Mouse (Mus musculus): Measurements from ENCODE around the gene Twsg1.
A peak's percentile ranks its signal among the peaks of the same experiment; 100 is the strongest.

Twsg1 gene

DNA sequence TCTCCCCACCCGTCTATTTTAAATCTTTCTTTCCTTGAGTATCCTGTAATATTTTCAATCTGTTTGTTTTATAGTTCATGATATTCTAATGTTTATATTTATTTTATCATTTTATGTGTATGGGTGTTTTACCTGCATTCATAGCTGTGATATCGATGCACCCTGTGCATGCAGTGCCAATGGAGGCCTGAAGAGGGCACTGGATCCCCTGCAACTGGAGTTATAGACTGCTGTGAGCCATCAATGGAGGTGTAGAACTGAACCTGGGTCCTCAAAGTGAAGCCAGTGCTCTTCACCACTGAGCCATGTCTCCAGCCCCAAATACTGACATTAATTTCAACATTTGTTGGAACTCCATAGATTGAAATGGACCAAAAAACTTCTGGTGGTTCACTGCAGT lies 17.3 kb downstream of the Twsg1 start:
- DNase-seq (ENCODE audit: low read depth, low spot score) = no peak

DNA sequence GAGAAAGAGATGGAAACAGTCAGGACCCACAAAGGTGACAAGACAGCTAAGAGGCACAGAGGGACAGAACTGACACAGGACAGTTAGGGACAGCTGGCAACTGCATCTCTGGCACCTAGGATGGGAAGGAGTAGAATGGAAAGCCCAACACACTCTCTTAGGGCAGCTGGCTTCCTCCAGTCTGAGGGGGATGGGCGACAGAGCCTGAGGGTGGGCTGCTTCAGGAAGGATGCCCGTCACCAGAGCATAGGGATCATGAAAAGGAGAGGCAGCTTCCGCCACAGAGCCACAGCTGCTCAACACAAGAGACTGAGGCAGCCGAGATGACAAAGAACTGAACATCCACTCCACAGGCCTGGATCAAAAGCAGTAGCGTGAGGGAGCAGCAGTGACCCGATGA lies 19.5 kb downstream of the Twsg1 start:
- DNase-seq (ENCODE audit: low read depth, low spot score) = no peak

DNA sequence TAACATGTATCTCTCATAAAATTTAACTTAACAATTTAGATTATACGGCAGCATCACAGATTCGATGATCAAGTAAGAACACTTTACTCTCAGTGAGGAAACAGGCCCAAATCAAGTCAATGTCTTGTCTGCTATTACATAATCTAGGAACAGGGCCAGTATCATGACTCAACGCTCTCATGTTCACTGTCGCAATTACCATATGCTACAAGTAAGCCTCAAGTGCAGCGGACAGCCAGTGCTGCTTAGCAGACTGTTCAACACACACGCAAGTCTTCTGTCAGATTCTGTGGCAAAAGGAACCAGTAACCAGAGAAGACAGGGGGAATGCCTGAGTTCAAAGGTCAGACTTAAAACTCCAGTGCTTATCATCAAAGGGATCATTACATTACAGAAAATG lies 20.1 kb downstream of the Twsg1 start:
- DNase-seq (ENCODE audit: low read depth, low spot score) = peak; percentile 92

DNA sequence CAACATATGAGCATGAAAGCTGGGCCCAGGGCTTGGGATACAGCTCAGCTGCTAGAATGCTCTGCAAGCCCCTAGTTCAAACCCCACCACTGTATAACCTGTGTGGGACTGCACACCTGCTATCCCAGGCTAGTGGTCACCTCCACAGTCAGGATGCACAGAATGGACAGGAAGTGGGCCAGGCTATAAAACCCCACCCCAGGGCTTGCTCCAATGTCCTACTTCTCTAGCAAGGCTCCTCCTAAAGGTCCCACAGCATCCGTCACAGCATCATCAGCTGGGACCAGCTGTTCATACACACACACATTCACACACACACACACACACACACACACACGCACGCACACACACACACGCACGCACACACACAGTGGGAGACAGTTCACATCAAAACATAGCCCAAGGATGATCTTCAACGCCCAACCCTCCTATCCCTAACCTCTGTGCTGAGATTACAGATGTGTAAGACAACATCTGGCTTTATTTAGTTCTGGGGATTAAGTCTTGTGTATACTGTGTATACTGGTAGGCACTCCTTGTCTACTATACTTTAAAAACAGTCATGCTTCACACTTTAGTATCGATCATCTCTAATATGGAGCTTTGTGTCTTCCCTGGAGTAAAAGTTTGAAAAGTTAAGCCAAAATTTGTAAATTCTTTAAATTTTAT lies 20.7 kb downstream of the Twsg1 start:
- DNase-seq (ENCODE audit: low read depth, low spot score) = no peak

DNA sequence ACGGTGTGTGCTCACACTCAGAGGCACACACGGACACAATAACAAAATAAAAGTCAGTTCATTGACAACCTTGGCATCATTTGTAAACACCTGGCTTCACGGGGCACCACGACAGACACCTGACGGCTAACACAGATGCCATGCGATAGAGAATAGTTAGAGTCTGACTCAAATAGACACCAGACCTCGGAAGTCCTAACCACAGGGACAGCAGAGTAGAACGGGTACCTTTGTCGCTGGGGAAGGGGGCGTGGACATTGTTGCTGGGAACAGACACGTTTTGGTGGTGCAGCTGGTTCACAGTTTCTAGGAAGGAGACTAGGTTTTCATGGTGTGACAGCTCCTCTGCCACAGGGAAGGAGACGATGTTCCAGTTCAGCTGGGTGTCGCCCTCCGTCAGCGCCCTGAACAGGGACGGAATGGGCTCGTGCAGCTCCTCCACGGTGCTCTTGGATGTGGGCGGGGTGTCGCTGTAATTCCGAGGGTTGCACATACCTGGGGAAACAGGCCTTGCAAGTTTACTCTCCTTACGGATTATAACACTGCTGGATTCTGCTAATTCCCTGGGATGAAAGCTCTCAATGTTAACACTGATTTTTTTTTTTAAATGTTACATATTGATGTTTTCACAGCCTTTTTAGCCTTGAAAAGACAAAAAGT lies 21.6 kb downstream of the Twsg1 start:
- DNase-seq (ENCODE audit: low read depth, low spot score) = no peak

DNA sequence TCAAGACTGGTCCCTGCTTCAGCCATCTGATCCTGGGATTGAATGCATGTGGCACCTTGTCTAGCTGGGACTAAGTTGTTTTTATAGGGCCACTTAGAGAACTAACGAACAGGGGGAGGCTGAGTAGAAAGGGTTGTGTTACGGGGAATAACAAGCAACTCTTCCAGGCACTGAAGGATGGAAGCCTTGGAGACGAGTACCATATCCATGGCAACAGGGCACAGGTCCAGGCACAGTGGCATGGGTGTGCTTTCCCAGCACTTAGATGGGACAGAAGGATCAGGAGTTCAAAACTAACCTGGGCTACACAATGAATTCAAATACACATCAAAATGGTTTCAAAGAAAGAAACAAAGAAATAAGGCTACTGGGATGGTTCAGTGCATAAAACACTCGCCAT lies 23.9 kb downstream of the Twsg1 start:
- no peak for DNase-seq (ENCODE audit: low read depth, low spot score)

DNA sequence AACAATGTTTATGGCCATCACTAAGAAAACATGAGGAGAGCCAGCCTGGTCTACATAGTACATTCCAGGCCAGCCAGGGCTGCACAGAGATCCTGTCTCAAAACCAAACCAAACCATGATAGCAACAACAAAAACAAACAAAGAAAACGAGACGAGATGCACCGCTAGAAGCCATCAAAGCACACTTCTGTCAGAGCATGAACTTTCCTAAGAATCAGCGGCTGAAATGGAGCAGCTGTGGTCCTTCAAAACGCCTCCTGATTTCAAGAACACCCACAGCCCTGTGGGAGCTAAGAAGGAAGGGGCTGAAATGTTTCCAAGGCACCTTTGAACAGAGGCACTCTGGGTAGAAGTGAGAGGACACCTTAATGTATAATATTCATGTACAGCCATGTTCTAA lies 26.8 kb downstream of the Twsg1 start:
- no peak for DNase-seq (ENCODE audit: low read depth, low spot score)

DNA sequence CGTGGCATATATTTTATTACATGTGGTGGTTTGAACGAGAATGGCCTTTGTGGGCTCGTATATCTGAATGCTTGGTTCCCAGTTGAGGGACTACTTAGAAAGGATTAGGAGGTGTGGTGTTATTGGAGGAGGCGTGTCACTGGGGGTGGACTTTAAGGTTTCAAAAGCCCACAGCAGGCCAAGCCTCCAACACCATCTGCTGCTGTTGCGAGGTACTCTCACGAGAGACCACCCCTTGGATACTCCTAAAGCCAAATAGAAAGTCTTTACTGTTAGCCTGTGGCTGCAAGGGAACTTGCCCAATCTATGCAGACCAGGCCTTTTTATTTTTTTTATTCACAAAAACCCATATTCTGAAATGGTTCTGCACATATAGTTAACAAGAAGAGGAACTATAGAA lies 29.1 kb downstream of the Twsg1 start:
- no peak for DNase-seq (ENCODE audit: low read depth, low spot score)

DNA sequence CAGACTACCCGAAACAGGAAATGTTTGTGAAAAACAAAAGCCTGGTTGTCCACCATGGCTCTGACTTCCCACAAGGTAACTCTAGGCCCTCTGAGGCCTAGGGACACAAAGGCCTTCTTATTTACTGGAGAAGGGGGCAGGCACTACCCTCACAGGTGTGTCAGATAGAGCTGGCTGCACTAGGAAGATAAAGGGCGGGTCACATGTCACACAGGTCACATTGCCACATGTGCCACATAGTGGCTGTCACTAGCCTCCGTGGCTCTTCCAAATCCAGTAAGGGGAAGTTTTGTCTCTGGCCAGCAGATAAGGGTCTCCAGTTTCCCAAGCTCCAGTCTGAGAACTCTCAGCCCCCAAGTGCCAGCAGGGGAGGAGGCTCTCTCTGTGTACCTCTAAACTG lies 31.8 kb downstream of the Twsg1 start:
- no peak for DNase-seq (ENCODE audit: low read depth, low spot score)

DNA sequence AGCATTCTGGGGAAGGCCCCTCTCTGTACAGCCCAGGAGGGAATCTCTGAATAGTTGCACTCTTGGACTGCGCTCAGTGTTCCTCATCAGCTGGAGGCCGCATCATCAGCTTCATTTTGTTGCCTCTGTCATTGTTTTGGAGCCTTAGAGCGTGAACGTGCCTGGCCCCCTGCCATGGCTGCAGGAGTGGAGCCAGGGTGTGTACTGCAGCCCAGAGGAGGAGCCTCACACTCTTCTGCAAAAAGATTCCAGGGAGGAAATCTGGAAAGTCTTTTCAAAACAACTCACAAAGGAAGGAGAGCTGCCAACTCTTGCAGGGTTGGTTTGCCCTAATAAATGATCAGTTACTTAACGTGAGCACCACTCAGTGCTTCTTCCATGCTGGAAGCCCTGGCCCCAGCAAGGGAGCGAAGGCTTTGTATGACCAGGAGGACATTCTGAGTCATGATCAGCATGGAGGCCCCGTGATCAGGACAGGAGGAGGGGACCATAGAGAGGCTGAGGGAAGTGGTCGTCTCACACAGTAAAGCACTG lies 34.8 kb downstream of the Twsg1 start:
- peak; percentile 89 for DNase-seq (ENCODE audit: low read depth, low spot score)

DNA sequence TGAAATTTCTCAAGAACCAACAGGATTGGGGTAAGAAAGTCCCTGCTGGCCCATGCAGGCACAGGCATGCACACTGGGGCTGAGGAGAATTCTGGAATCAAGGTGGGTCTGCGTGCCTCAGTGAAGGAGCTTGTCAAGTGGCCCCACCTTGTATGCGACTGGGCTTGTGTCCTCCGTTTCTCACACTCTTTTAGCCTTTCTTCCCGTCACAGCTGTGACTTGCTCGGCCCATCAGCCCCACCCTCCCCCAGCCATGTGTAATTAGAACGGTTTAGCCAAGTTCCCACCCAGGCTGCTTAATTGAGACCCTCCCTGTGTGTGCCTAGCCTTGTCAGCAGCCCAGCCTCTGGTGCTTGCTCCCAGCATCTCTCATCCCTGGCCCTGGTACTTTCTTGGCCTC lies 36.9 kb downstream of the Twsg1 start:
- DNase-seq (ENCODE audit: low read depth, low spot score) = no peak

DNA sequence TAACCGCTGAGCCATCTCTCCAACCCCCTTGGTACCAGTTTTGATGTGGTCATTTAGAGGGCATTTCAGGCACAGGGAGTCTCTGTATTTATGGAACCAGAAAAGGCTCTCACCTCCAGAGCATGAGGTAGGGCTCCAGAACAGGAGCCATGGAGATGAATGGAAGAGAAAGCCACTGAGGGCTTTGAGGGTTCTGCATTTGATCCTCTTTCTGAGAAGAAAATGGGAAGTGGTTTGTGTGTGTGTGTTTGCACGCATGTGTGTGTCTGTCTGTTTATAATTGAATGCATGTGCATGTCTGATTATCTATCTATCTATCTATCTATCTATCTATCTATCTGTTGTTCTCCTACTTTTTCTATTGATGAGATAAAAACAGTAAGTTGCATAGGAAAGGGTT lies 38.8 kb downstream of the Twsg1 start:
- no peak for DNase-seq (ENCODE audit: low read depth, low spot score)

DNA sequence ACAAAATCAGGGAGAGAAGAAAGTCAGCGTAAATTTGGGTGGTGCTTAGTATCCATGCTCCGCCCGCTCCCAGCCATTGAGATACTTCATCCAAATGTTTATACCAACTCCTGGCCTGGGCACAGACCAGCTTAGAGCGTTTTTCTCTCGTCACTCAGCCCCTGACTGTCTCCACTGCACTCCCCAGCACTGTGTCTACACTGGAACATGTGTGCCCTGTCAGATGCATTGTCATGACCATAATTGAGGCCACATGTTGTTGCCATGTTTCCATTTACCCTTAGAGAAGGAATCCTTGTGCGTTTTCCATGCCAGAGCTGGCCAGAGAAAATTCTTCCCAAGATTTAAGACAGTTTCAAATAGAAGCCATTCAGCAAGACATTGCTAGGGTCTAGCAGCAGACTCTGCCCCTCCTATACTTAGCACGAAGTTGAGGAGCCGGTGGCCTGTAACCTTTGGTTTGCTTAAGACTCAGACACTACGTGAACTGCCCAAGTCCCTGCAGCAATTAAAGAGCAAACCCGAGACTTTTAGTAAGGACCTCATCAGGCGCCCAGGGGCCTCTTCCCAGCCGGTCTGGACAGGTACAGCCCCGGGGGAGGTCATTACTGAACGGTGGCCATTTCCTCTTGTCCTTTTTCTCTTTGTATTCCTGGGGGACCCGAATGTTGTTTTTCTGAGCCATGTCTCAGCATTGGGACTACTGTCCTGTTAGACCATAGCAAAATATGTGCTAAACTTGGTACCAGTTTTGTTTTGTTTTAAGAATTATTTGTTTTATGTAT lies 39.5 kb downstream of the Twsg1 start:
- no peak for DNase-seq (ENCODE audit: low read depth, low spot score)

DNA sequence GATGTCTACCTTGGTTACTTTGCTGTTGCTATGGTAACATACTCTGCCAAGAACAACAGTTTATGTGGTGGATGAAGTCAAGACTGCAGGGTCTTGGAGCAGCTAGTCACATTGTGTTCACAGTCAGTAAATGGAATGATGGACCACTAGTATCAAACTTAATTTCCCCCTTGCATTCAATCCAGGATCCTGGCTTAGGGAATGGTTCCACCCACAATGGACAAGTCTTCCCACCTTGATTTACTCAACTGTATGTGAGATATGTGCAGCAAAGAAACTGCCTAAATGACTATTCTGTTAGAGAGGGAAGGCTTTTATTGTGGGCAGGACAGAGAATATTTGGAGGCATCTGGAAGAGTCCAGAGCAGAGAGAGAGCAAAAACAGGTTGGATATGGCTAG lies 42.8 kb downstream of the Twsg1 start:
- DNase-seq (ENCODE audit: low read depth, low spot score) = no peak

DNA sequence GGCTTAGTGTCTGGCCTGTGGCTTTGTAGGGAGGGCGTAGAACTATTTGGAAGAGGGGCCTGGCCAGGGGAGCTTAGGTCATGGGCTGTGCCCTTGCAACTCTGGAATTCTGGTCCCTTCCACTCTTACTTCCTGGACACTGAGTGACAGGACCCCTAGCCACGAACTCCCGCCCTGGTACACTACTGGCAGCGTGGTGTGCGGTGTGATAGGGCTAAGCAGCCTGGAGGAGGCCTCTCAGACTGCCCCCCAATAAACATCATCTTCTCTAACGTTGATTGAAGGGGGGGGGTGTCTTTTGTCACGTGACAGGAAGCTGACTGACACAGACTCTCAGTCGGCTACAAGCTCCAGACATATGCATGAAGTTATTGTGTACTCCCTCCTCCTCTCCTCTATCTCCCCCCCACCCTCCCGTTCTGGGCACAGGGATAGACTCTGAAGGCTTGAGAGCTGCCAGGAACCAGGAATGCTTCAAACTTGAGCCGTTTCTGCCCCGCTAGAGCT lies 44.1 kb downstream of the Twsg1 start:
- DNase-seq (ENCODE audit: low read depth, low spot score) = no peak

DNA sequence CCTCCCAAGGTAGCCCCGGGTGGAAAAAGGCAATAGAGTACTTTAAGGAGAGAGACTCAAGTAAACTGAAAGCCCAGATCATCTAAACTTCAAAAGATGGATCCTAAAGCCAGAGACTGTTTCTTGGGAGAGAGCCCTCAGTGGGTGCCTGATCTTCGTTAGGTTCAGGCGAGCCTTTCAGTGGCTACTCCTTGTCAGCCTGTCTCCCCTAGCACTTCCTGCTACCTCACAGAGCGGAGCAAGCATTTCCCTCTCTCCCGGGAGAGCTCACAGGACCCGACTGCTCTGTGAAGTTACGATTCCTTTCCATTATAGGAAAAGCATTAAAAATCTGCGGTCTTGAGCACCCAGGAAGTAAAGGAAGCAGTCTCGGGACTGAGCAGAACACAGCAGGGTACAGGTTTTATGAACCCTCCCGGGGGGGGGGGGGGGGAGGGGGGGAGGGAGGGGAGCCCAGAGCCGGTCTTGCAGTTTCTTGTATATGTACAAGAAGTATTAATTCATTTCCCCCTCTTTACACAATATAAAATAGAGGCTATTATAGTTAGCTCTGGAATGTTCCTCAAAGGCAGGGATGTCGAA lies 44.6 kb downstream of the Twsg1 start:
- DNase-seq (ENCODE audit: low read depth, low spot score) = no peak

DNA sequence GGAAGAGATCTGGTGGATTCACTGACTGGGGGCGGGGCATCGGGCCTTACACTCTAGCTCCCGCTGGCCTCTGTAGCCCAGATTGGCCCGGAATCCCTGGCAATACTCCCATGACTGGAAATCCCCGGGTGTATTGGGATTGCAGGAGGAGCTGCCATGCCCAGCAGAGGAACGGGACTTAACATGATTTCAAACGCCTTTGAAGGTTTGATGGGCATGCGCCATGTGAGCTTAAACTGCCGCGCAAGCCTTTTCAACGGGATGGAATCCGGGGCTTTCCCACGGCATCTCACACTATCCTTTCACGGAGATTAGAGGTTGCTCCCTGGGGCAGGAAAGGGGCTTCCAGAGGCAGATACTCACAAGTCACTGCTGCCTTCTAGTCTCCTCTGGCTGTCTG lies 45.8 kb downstream of the Twsg1 start:
- DNase-seq (ENCODE audit: low read depth, low spot score) = no peak

DNA sequence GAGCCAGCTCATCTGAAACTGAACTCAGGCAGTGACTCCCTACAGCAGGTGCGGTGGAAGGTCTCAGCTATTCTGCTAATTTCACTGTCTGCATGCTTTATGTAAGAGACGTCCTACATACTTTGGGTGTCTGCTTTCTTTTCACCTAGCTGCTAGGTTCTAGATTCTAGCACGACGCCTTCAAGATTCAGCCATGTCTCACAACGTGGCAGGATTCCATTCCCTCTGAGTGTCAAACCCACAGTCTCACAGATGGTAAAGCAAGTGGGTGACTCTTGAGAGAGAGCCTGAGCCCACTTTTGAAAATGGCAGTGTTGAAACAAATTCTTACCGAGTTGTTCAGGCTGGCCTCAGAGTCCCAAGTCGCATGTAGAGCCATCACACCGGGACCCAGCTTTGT lies 47.2 kb downstream of the Twsg1 start:
- DNase-seq (ENCODE audit: low read depth, low spot score) = no peak

DNA sequence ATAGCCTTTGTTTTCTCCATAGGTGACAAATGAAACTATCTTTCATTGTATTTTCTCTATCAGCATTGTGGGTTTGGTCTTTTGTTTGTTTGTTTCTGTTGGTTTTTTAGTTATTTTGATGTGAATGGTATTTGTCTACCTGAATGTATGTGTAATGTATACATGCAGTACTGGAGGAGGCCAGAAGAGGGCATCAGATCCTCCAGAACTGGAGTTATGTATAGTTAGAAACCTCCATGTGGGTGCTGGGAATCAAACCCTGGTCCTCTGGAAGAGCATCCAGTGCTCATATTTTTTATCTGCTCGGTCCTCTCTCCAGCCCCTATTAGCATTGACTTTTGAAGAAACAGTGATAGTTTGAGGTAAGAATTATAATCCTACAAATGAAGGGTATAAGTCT lies 48.0 kb downstream of the Twsg1 start:
- no peak for DNase-seq (ENCODE audit: low read depth, low spot score)

DNA sequence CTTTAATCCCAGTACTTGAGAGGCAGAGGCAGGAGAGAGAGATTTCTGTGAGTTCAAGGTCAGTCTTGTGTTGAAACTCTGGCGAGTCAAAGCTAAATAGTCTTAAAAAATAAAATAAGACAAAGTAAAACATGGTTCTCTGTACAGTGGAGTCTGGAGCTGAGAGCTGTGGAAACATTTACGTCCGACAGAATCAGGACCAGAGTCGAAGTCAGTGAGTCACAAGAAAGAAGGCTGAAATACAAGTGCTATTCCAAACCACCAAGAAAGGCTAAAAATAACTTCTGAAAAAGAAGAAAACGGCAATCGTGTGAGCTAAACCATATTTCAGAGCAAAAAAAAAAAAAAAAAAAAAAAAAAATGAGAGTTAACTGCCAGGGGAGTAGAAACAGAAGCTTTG lies 48.7 kb downstream of the Twsg1 start:
- DNase-seq (ENCODE audit: low read depth, low spot score) = no peak

DNA sequence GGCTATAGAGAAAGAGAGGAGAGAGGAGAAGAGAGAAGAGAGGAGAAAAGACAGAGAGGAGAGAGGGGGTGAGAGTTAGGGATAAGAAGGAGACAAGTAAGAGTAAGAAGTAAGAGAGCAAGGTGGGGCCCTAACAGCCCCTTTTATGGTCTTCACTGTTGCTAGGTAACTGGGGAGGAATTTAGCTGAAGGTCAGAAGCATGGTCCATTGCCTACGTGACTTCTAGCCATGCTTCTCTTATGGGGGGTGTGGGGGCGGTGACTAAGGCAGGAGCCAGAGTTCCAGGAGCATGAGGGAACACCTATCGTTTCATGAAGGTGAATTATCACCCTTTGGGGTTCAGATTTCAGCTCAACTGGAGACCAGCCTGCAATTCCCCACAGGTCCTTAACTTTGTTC lies 55.0 kb downstream of the Twsg1 start:
- DNase-seq (ENCODE audit: low read depth, low spot score) = no peak

DNA sequence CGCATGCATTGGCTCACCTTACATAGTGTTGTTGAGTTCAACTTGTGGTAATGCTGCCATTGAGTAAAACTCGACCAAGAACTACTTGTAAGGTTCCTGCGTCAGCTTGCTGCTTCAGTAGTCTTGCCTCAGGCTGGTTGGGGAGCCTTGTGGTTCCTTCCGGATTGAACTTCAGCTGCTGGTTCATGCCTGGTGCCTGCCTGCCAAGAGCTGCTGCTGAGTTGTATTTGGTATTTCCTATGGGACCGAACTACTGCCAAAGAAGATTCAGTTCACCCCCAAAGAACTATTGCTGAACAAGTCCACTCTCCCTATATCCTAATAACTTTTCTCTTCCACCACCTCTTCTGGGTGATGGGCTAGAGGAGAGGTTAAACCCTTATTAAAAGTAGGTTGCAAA lies 61.5 kb downstream of the Twsg1 start:
- DNase-seq (ENCODE audit: low read depth, low spot score) = peak; percentile 32
